ENCODE assay signal across 8 mouse cellular contexts in the genomic region with DNA sequence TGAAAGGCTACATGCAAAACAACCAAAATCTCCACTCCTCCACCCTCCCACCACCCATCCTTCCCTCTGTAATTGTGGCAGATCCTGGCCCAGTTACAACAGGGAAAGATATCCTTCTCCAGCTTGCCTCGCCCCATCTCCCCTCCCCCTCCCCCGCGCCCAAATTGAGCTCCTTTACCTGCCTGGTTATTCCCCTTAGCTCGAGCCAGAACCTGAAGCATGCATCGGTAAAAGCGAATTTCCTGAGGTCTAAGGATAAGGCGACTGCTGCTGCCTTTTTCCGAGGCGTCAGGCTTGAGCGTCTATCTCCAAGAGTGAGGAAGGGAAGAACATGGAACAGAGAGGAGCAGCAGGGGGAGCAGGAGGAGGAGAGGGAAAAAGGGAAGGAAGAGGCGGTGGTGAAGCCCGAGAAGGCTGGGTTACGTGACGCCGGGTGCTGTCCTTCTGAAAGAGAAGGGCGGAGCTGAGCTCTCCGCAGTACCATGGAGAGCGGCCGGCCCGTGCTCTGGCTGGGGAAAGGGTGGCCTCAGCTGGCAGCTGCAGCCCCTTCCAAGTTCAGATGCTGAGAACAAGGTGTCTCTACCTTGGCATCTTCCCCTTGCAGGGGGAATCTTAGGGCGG. TPM values are rescaled to one million over a fixed set of nuclear protein-coding genes. Genes with fewer than 3 reads are reported as not detected.
A peak's percentile ranks its signal among the peaks of the same experiment; 100 is the strongest.
DNase-seq lines count a peak whose midpoint lies in the region; ATAC-seq lines count a peak whose summit lies in the region.

No protein-coding gene starts in this region.

- DNase-seq in NIH3T3 (ENCODE audit: low read depth): peak; percentile 6
- peak; percentile 83 for DNase-seq in hindbrain, embryonic 11.5 days (ENCODE audit: low spot score)
- peak; percentile 86 to 94 for DNase-seq in left cerebral cortex, postnatal 25 days (ENCODE audit: low spot score in 2 of 2)
- no peak for DNase-seq in B cell, adult 2 months

- peak overlapping the region; percentile 65 for H3K4me2 ChIP-seq in forebrain, embryonic 13.5 days
- H3K4me2 ChIP-seq in hindbrain, embryonic 11.5 days (replicated peaks; ENCODE audit: low read depth, low read length): peak overlapping the region; percentile 46
- peak overlapping the region; percentile 61 for H3K4me2 ChIP-seq in midbrain, embryonic 13.5 days (replicated peaks)
- peak overlapping the region; percentile 39; the same call in 1 of the 2 replicates for H3K4me2 ChIP-seq in stomach, embryonic 16.5 days (ENCODE audit: low read depth, low read length)

- ATAC-seq in cerebellum, adult (ENCODE audit: insufficient number of reproducible peaks, low FRiP score, low TSS enrichment): peak; percentile 96
- ATAC-seq in forebrain, embryonic 13.5 days: peak; percentile 95
- peak; percentile 94 for ATAC-seq in hindbrain, embryonic 11.5 days (ENCODE audit: low FRiP score)
- ATAC-seq in midbrain, embryonic 13.5 days: peak; percentile 97
- peak; percentile 85 for ATAC-seq in stomach, embryonic 16.5 days (ENCODE audit: insufficient read depth, low FRiP score)

- WGBS in forebrain, embryonic 13.5 days: under 1% methylated on average over 21 of the region's 21 CpGs
- under 1% methylated on average over 19 of the region's 21 CpGs for WGBS in hindbrain, embryonic 11.5 days
- under 1% methylated on average over 17 of the region's 21 CpGs for WGBS in midbrain, embryonic 13.5 days
- WGBS in stomach, embryonic 16.5 days: 2% methylated on average over 21 of the region's 21 CpGs

- H3K9me3 ChIP-seq in forebrain, embryonic 13.5 days (replicated peaks): peaks cover 11% of the 10 kb centered on the region
- H3K9me3 ChIP-seq in hindbrain, embryonic 11.5 days (ENCODE audit: control insufficient read depth, low read length): no peaks in the 10 kb centered on the region
- peaks cover 13% of the 10 kb centered on the region for H3K9me3 ChIP-seq in midbrain, embryonic 13.5 days
- H3K9me3 ChIP-seq in stomach, embryonic 16.5 days (replicated peaks; ENCODE audit: control insufficient read depth, low read length): peaks cover 4% of the 10 kb centered on the region; the same call in 1 of the 2 replicates

- H3K9ac ChIP-seq in forebrain, embryonic 13.5 days: peak overlapping the region; percentile 62
- H3K9ac ChIP-seq in hindbrain, embryonic 11.5 days (ENCODE audit: low read depth, low read length): peak overlapping the region; percentile 52
- peak overlapping the region; percentile 71 for H3K9ac ChIP-seq in midbrain, embryonic 13.5 days (replicated peaks)
- no peak overlapping the region for H3K9ac ChIP-seq in stomach, embryonic 16.5 days (ENCODE audit: low read length)

- H3K27me3 ChIP-seq in forebrain, embryonic 13.5 days: no peaks in the 10 kb centered on the region
- H3K27me3 ChIP-seq in hindbrain, embryonic 11.5 days (ENCODE audit: control insufficient read depth, insufficient read depth, low read length): no peaks in the 10 kb centered on the region
- no peaks in the 10 kb centered on the region for H3K27me3 ChIP-seq in midbrain, embryonic 13.5 days
- no peaks in the 10 kb centered on the region for H3K27me3 ChIP-seq in stomach, embryonic 16.5 days (ENCODE audit: control insufficient read depth, insufficient read depth, low read length)

- H3K4me3 ChIP-seq in forebrain, embryonic 13.5 days: peak overlapping the region; percentile 48
- peak overlapping the region; percentile 29 for H3K4me3 ChIP-seq in hindbrain, embryonic 11.5 days (ENCODE audit: low read depth, low read length)
- peak overlapping the region; percentile 55 for H3K4me3 ChIP-seq in midbrain, embryonic 13.5 days (replicated peaks)
- H3K4me3 ChIP-seq in stomach, embryonic 16.5 days (replicated peaks; ENCODE audit: low read length): no peak overlapping the region

- intact Hi-C loops in left cerebral cortex, postnatal 25 days (cut with DNase I): loop anchor here (2.0 to 10.0 kb wide), 4 partner anchors 284 to 812 kb away; no protein-coding TSS in a partner anchor

- H3K4me1 ChIP-seq in forebrain, embryonic 13.5 days: peaks cover 4% of the 10 kb centered on the region; the same call in 1 of the 2 replicates
- no peaks in the 10 kb centered on the region for H3K4me1 ChIP-seq in hindbrain, embryonic 11.5 days (replicated peaks; ENCODE audit: control insufficient read depth, insufficient read depth, low read length)
- peaks cover 18% of the 10 kb centered on the region for H3K4me1 ChIP-seq in midbrain, embryonic 13.5 days (replicated peaks)
- H3K4me1 ChIP-seq in stomach, embryonic 16.5 days (ENCODE audit: control insufficient read depth, insufficient read depth, low read length): no peaks in the 10 kb centered on the region

- H3K27ac ChIP-seq in forebrain, embryonic 13.5 days: peak overlapping the region; percentile 84
- peak overlapping the region; percentile 80 for H3K27ac ChIP-seq in hindbrain, embryonic 11.5 days (ENCODE audit: low read depth, low read length)
- peak overlapping the region; percentile 93 for H3K27ac ChIP-seq in midbrain, embryonic 13.5 days
- no peak overlapping the region for H3K27ac ChIP-seq in stomach, embryonic 16.5 days (ENCODE audit: low read length)

- H3K36me3 ChIP-seq in forebrain, embryonic 13.5 days (ENCODE audit: poor library complexity, severe bottlenecking): peaks cover 14% of the 10 kb centered on the region
- 0 out of 2 replicates have a peak, but pooled peaks cover 4% of the 10 kb centered on the region for H3K36me3 ChIP-seq in hindbrain, embryonic 11.5 days (ENCODE audit: control insufficient read depth, insufficient read depth, low read length)
- peaks cover 18% of the 10 kb centered on the region for H3K36me3 ChIP-seq in midbrain, embryonic 13.5 days
- no peaks in the 10 kb centered on the region for H3K36me3 ChIP-seq in stomach, embryonic 16.5 days (ENCODE audit: control insufficient read depth, insufficient read depth, low read length)

RNA-seq across cellular contexts. Expression of gene Nrxn1, which starts 0.3 kb away (rescaled TPM):
- polyA plus RNA-seq in forebrain, embryonic 13.5 days (2015; fragmentation: Nextera tagmentation; extraction: Ambion mirVana): 69.6 and 85.4 TPM in 2 replicates
- 25.0 and 27.9 TPM in 2 replicates for polyA plus RNA-seq in hindbrain, embryonic 11.5 days (2014; fragmentation: Nextera tagmentation; extraction: Ambion mirVana)
- total RNA-seq in left cerebral cortex, postnatal 25 days (2021): 100 to 1,000 TPM; 569 to 611 TPM
- 109 and 122 TPM in 2 replicates for polyA plus RNA-seq in midbrain, embryonic 13.5 days (2015; fragmentation: Nextera tagmentation; extraction: Ambion mirVana)
- polyA plus RNA-seq in stomach, embryonic 16.5 days (2015; fragmentation: Nextera tagmentation; extraction: Ambion mirVana): 4.3 and 5.9 TPM in 2 replicates

Comparison
In these comparisons a context has a peak if more than half of its experiments do, and no peak if none do; other contexts are left out.
1. DNase-seq: peak in NIH3T3 (single experiment), hindbrain, embryonic 11.5 days (single experiment) and left cerebral cortex, postnatal 25 days (2 of 2); none in B cell, adult 2 months (0 of 2).
2. Peak in every context shown above with its lines, with median percentiles within 50 percentile points of each other: ATAC-seq and H3K4me2 ChIP-seq.